Mouse (Mus musculus) liver, embryonic 16.5 days (tissue): ENCODE data around the gene Lama4. TPM values are rescaled to one million over a fixed set of nuclear protein-coding genes. Genes with fewer than 3 reads are reported as not detected.

Experiments
- ATAC-seq: fragments of 200-750 bp; cut with Nextera tagmentation; 2 replicates; pipeline ENCODE4 v1.8.0; 2017; ENCODE audit warnings: low read depth, mild to moderate bottlenecking, moderate number of reproducible peaks, moderate library complexity
- H3K27ac ChIP-seq: fragments of 300-500 bp; sonication (generic); 2 replicates; pipeline ENCODE4 v1.5.1; 2014; ENCODE audit warnings: mild to moderate bottlenecking, low read length
- H3K27me3 ChIP-seq: fragments of 300-500 bp; sonication (generic); 2 replicates; pipeline ENCODE4 v1.6.1; 2014; ENCODE audit warnings: low read depth, low read length, mixed read lengths; ENCODE audit not compliant: control insufficient read depth, insufficient read depth
- H3K36me3 ChIP-seq: fragments of 300-500 bp; sonication (generic); 2 replicates; pipeline ENCODE4 v1.6.1; 2014; ENCODE audit warnings: mild to moderate bottlenecking; ENCODE audit not compliant: control insufficient read depth, insufficient read depth
- H3K4me1 ChIP-seq: fragments of 300-500 bp; sonication (generic); 2 replicates; pipeline ENCODE4 v1.6.1; 2014; ENCODE audit warnings: low read depth, low read length, mixed read lengths; ENCODE audit not compliant: control insufficient read depth
- H3K4me2 ChIP-seq: fragments of 300-500 bp; sonication (generic); 2 replicates; pipeline ENCODE4 v1.6.1; 2014; ENCODE audit warnings: low read depth, low read length, mixed read lengths
- H3K4me3 ChIP-seq: fragments of 300-500 bp; sonication (generic); 2 replicates; pipeline ENCODE4 v1.5.1; 2014; ENCODE audit warnings: low read depth, mild to moderate bottlenecking, low read length
- H3K9ac ChIP-seq: fragments of 300-500 bp; sonication (generic); 2 replicates; pipeline ENCODE4 v1.6.1; 2014; ENCODE audit warnings: low read depth, low read length
- H3K9me3 ChIP-seq: fragments of 300-500 bp; sonication (generic); replicated peaks from 2 replicates; pipeline ENCODE4 v1.6.1; 2016; ENCODE audit warnings: low read length; ENCODE audit not compliant: control insufficient read depth
- WGBS: fragments of 180-500 bp; shearing (Covaris S2); extraction: QIAGEN DNeasy Blood & Tissue Kit; methylation state at CpG from one replicate; pipeline ENCODE4 v1.1.7; 2014; ENCODE audit not compliant: insufficient replicate concordance; 5-methylcytosine and 5-hydroxymethylcytosine counted together
- polyA plus RNA-seq: library from polyadenylated mRNA; unstranded; fragments of >200 nt; fragmentation: Nextera tagmentation; extraction: Ambion mirVana; gene quantifications from 2 replicates; pipeline ENCODE4 v1.2.1, GENCODE M21; 2015

Lama4 gene
- polyA plus RNA-seq, 1 experiment from 2014 or later = 2.1 TPM

DNA sequence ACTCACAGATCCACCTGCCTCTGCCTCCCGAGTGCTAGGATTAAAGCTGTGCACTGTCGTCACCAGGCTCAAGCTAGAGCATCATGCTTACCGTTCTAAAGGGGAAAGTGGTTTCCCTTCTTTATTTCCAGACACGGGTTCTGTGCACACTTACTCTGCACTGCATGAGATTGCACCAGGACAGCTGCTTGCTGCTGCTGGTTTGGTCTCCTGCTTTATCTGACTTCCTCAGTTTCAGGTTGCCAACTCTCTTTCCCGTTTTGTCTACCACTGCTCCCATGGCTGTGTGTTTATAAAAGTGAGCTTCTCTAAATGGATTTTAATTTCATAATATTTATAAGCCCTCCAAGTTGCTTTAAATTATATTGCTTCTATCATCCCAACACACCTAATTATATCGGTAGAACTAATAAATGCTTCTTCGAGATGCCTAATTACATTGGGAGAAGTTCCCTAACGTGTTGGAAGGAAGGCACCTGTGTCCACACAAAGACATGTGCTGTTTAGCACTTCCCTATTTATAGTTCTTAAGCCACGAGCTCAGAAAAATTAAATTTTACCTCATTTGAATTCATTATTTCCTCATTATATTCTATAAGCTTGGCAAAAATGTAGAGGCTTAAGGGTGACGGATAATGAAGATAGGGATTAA is 143.6 kb downstream of the Lama4 start:
- Histone ChIP-seq H3K4me2 (no peak overlapping the region), H3K4me3 (no peak overlapping the region), H3K9ac (no peak overlapping the region), H3K27ac (no peak overlapping the region), H3K4me1 (no peaks in the 10 kb centered on the region), H3K9me3 (no peaks in the 10 kb centered on the region), H3K27me3 (no peaks in the 10 kb centered on the region), H3K36me3 (no peaks in the 10 kb centered on the region)
- WGBS = 29% methylated on average over 10 of the region's 10 CpGs
- ATAC-seq = no peak

- Histone ChIP-seq H3K27ac (no peak overlapping the region), H3K36me3 (no peaks in the 10 kb centered on the region), H3K9ac (no peak overlapping the region), H3K9me3 (no peaks in the 10 kb centered on the region), H3K27me3 (no peaks in the 10 kb centered on the region), H3K4me3 (no peak overlapping the region), H3K4me1 (no peaks in the 10 kb centered on the region), H3K4me2 (no peak overlapping the region)
- ATAC-seq = no peak
- WGBS = 63% methylated on average over 4 of the region's 4 CpGs
These were observed 144.2 kb downstream of the Lama4 start for GRCm38 (mm10) chr10:39109489-39109874.

DNA sequence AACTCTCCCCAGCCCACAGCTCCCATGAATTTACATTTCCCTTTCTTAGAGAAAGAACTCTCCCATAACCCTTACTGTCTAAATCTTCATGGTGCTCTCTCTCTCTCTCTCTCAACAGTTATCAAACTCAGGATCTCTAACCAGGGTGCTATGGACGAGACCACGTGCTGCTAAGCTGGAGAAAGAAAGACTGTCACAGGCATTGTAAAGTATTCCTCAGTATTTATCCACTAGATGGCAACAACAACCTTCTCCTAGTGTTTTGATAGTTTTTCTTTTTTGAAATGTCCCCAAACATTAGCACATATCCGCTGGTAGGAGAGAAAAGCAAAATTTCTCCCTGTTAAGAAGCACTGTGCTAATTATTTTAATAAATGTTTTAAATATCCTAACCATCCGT is 156.1 kb downstream of the Lama4 start:
- no peak overlapping the region for H3K27ac ChIP-seq
- no peaks in the 10 kb centered on the region for H3K4me1 ChIP-seq
- WGBS = 17% methylated on average over 4 of the region's 4 CpGs
- H3K36me3 ChIP-seq = no peaks in the 10 kb centered on the region
- no peak overlapping the region for H3K9ac ChIP-seq
- H3K27me3 ChIP-seq = no peaks in the 10 kb centered on the region
- no peak overlapping the region for H3K4me3 ChIP-seq
- no peak overlapping the region for H3K4me2 ChIP-seq
- no peak for ATAC-seq
- H3K9me3 ChIP-seq = no peaks in the 10 kb centered on the region

GRCm38 (mm10) chr10:39133462-39134310 is 168.4 kb downstream of the Lama4 start, which contains the start of the genes Fam229b and Tube1:
Gene Fam229b (minus strand): TSS chr10:39133914.
Gene Tube1 (plus strand): TSS chr10:39133976.
- 4% methylated on average over 47 of the region's 47 CpGs for WGBS
- H3K27me3 ChIP-seq = no peaks in the 10 kb centered on the region
- peak within 1 kb of the TSS; percentile 32; the same call in 1 of the 2 replicates for H3K27ac ChIP-seq
- peak within 1 kb of the TSS; percentile 88 for H3K4me2 ChIP-seq
- peak within 1 kb of the TSS; percentile 73 for H3K4me3 ChIP-seq
- H3K36me3 ChIP-seq = no peaks in the 10 kb centered on the region
- peak within 1 kb of the TSS; percentile 63 for H3K9ac ChIP-seq
- no peaks in the 10 kb centered on the region for H3K9me3 ChIP-seq
- peaks cover 3% of the 10 kb centered on the region for H3K4me1 ChIP-seq
- ATAC-seq = peak; percentile 88

GRCm38 (mm10) chr10:39137766-39138165 is 172.5 kb downstream of the Lama4 start:
- no peak for ATAC-seq
- no peak overlapping the region for H3K4me2 ChIP-seq
- H3K4me3 ChIP-seq = no peak overlapping the region
- H3K9ac ChIP-seq = no peak overlapping the region
- H3K36me3 ChIP-seq = peaks cover 5% of the 10 kb centered on the region; the same call in 1 of the 2 replicates
- no peak overlapping the region for H3K27ac ChIP-seq
- peaks cover 8% of the 10 kb centered on the region for H3K4me1 ChIP-seq
- 68% methylated on average over 3 of the region's 3 CpGs for WGBS
- no peaks in the 10 kb centered on the region for H3K27me3 ChIP-seq
- H3K9me3 ChIP-seq = no peaks in the 10 kb centered on the region

GRCm38 (mm10) chr10:39138761-39139160 is 173.4 kb downstream of the Lama4 start:
- Histone ChIP-seq H3K27ac (no peak overlapping the region), H3K36me3 (peaks cover 6% of the 10 kb centered on the region; the same call in 1 of the 2 replicates), H3K9me3 (no peaks in the 10 kb centered on the region), H3K27me3 (no peaks in the 10 kb centered on the region), H3K4me2 (no peak overlapping the region), H3K9ac (no peak overlapping the region), H3K4me1 (peaks cover 6% of the 10 kb centered on the region; the same call in 1 of the 2 replicates), H3K4me3 (no peak overlapping the region)
- WGBS = 76% methylated on average over 6 of the region's 6 CpGs
- no peak for ATAC-seq

DNA sequence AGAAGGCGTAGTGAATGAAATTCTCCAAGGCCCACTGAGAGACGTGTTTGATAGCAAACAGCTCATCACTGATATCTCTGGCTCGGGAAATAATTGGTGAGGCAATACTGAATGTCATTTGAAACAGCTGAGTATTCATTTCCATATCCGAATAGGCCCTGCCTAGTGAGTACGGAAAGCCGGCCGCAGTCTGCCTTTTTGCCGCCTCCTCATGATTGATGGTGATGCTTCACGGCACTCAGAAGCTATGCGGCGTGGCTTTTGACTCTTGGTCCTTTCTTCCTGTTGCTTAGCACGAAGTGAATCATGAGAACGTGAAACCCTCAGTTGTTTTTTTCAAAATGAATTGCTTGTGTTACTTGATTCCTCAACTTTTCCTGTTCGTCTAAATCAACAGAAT is 175.5 kb downstream of the Lama4 start:
- no peaks in the 10 kb centered on the region for H3K9me3 ChIP-seq
- ATAC-seq = no peak
- no peaks in the 10 kb centered on the region for H3K27me3 ChIP-seq
- 79% methylated on average over 14 of the region's 14 CpGs for WGBS
- no peak overlapping the region for H3K9ac ChIP-seq
- H3K4me3 ChIP-seq = no peak overlapping the region
- peaks cover 12% of the 10 kb centered on the region for H3K36me3 ChIP-seq
- no peak overlapping the region for H3K27ac ChIP-seq
- peaks cover 6% of the 10 kb centered on the region; the same call in 1 of the 2 replicates for H3K4me1 ChIP-seq
- H3K4me2 ChIP-seq = no peak overlapping the region

GRCm38 (mm10) chr10:39141401-39141800 is 176.1 kb downstream of the Lama4 start:
- no peak overlapping the region for H3K27ac ChIP-seq
- no peaks in the 10 kb centered on the region for H3K27me3 ChIP-seq
- H3K36me3 ChIP-seq = peaks cover 14% of the 10 kb centered on the region
- ATAC-seq = peak; percentile 64; the same call in 1 of the 2 replicates
- 90% methylated on average over 2 of the region's 2 CpGs for WGBS
- no peak overlapping the region for H3K4me3 ChIP-seq
- H3K9me3 ChIP-seq = no peaks in the 10 kb centered on the region
- H3K4me1 ChIP-seq = peaks cover 6% of the 10 kb centered on the region; the same call in 1 of the 2 replicates
- H3K9ac ChIP-seq = no peak overlapping the region
- H3K4me2 ChIP-seq = no peak overlapping the region

- peaks cover 14% of the 10 kb centered on the region for H3K36me3 ChIP-seq
These were observed 176.9 kb downstream of the Lama4 start for GRCm38 (mm10) chr10:39142216-39142615.

More at GRCm38 (mm10) chr10:39142216-39142615, 176.9 kb downstream of the Lama4 start:
- H3K27me3 ChIP-seq = no peaks in the 10 kb centered on the region
- peaks cover 6% of the 10 kb centered on the region; the same call in 1 of the 2 replicates for H3K4me1 ChIP-seq
- H3K27ac ChIP-seq = no peak overlapping the region
- H3K4me3 ChIP-seq = no peak overlapping the region
- H3K9me3 ChIP-seq = no peaks in the 10 kb centered on the region
- WGBS = 88% methylated on average over 12 of the region's 12 CpGs
- H3K4me2 ChIP-seq = no peak overlapping the region
- H3K9ac ChIP-seq = no peak overlapping the region
- no peak for ATAC-seq
